7 mouse cellular contexts compared by ENCODE assay signal in the genomic region with DNA sequence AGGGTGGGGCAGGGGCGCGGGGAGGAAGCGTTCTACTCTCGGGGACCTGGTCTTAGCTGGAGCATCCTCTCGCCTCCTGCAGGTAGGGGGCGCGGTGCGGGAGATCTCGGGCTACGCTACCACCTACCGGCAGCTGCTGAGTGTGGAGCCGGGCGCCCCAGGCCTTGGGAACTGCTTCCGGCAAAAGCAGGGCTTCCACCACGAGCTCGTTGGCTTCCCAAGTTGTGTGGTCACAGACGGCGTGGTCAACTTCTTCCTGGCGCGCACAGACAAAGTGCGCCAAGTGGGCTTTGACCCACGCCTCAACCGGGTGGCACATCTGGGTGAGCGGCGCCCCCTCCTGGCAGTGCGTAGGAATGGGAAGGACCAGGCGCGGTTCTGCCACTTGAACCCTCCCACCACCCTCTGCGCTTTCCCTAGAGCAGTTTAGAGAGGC. TPM values are rescaled to one million over a fixed set of nuclear protein-coding genes. Genes with fewer than 3 reads are reported as not detected.
A peak's percentile ranks its signal among the peaks of the same experiment; 100 is the strongest.
DNase-seq lines count a peak whose midpoint lies in the region; ATAC-seq and TF ChIP-seq lines count a peak whose summit lies in the region.

No protein-coding gene starts in this region.

- H3K4me3 ChIP-seq in bone marrow macrophage, adult 2 months (ENCODE audit: insufficient read depth, low read length), result no peak overlapping the region
- H3K4me3 ChIP-seq in forebrain, embryonic 14.5 days (ENCODE audit: low read depth, low read length), result peak overlapping the region; percentile 19
- H3K4me3 ChIP-seq in hindbrain, embryonic 13.5 days, result peak overlapping the region; percentile 20
- H3K4me3 ChIP-seq in limb, embryonic 13.5 days, result peak overlapping the region; percentile 42
- H3K4me3 ChIP-seq in midbrain, embryonic 14.5 days (replicated peaks; ENCODE audit: low read depth, low read length), result peak overlapping the region; percentile 22; the same call in 1 of the 2 replicates

- peaks cover 7% of the 10 kb centered on the region for H3K4me1 ChIP-seq in bone marrow macrophage, adult 2 months (ENCODE audit: control insufficient read depth, insufficient read depth, low read length)
- no peaks in the 10 kb centered on the region; the same call in 1 of the 2 replicates for H3K4me1 ChIP-seq in forebrain, embryonic 14.5 days (ENCODE audit: control insufficient read depth, insufficient read depth, low read length)
- peaks cover 34% of the 10 kb centered on the region for H3K4me1 ChIP-seq in hindbrain, embryonic 13.5 days (replicated peaks)
- peaks cover 23% of the 10 kb centered on the region for H3K4me1 ChIP-seq in limb, embryonic 13.5 days
- peaks cover 20% of the 10 kb centered on the region for H3K4me1 ChIP-seq in midbrain, embryonic 14.5 days (ENCODE audit: control insufficient read depth, insufficient read depth, low read length)

- WGBS in forebrain, embryonic 14.5 days, result under 1% methylated on average over 29 of the region's 29 CpGs
- under 1% methylated on average over 29 of the region's 29 CpGs for WGBS in hindbrain, embryonic 13.5 days
- WGBS in limb, embryonic 13.5 days, result 1% methylated on average over 29 of the region's 29 CpGs
- 2% methylated on average over 29 of the region's 29 CpGs for WGBS in midbrain, embryonic 14.5 days

- no peak overlapping the region for H3K27ac ChIP-seq in bone marrow macrophage, adult 2 months (ENCODE audit: insufficient read depth, low read depth, low read length)
- H3K27ac ChIP-seq in forebrain, embryonic 14.5 days (ENCODE audit: low read depth, low read length), result no peak overlapping the region
- no peak overlapping the region for H3K27ac ChIP-seq in hindbrain, embryonic 13.5 days
- no peak overlapping the region for H3K27ac ChIP-seq in limb, embryonic 13.5 days
- no peak overlapping the region for H3K27ac ChIP-seq in midbrain, embryonic 14.5 days (replicated peaks; ENCODE audit: low read depth, low read length)

- TF ChIP-seq CTCF in bone marrow macrophage, adult 2 months (IDR thresholded peaks at IDR 0.05; ENCODE audit: low read depth, low read length), result peak; percentile 85

- ATAC-seq in forebrain, embryonic 14.5 days, result peak; percentile 74
- peak; percentile 34; the same call in 1 of the 2 replicates for ATAC-seq in hindbrain, embryonic 13.5 days (ENCODE audit: low FRiP score)
- peak; percentile 77 for ATAC-seq in limb, embryonic 13.5 days (ENCODE audit: low FRiP score, low read depth)
- ATAC-seq in midbrain, embryonic 14.5 days (ENCODE audit: low FRiP score, low TSS enrichment), result peak; percentile 28; the same call in 1 of the 2 replicates

- H3K27me3 ChIP-seq in forebrain, embryonic 14.5 days (replicated peaks; ENCODE audit: control insufficient read depth, insufficient read depth, low read length), result peaks cover 57% of the 10 kb centered on the region
- H3K27me3 ChIP-seq in hindbrain, embryonic 13.5 days, result peaks cover 93% of the 10 kb centered on the region
- peaks cover 64% of the 10 kb centered on the region for H3K27me3 ChIP-seq in limb, embryonic 13.5 days
- H3K27me3 ChIP-seq in midbrain, embryonic 14.5 days (ENCODE audit: control insufficient read depth, insufficient read depth, low read length), result peaks cover 61% of the 10 kb centered on the region

- no peaks in the 10 kb centered on the region for H3K9me3 ChIP-seq in forebrain, embryonic 14.5 days (replicated peaks; ENCODE audit: control insufficient read depth, low read length)
- no peaks in the 10 kb centered on the region for H3K9me3 ChIP-seq in hindbrain, embryonic 13.5 days
- no peaks in the 10 kb centered on the region for H3K9me3 ChIP-seq in limb, embryonic 13.5 days
- H3K9me3 ChIP-seq in midbrain, embryonic 14.5 days (ENCODE audit: control insufficient read depth, low read length), result no peaks in the 10 kb centered on the region

- peak overlapping the region; percentile 44 for H3K4me2 ChIP-seq in forebrain, embryonic 14.5 days (ENCODE audit: low read length)
- peak overlapping the region; percentile 42 for H3K4me2 ChIP-seq in hindbrain, embryonic 13.5 days
- peak overlapping the region; percentile 68 for H3K4me2 ChIP-seq in limb, embryonic 13.5 days (replicated peaks)
- H3K4me2 ChIP-seq in midbrain, embryonic 14.5 days (ENCODE audit: low read length), result peak overlapping the region; percentile 47

- H3K9ac ChIP-seq in forebrain, embryonic 14.5 days (ENCODE audit: low read length), result 0 out of 2 replicates have a peak overlapping the region, but pooled peaks have one; percentile 9
- H3K9ac ChIP-seq in hindbrain, embryonic 13.5 days, result peak overlapping the region; percentile 35; the same call in 1 of the 2 replicates
- H3K9ac ChIP-seq in limb, embryonic 13.5 days, result peak overlapping the region; percentile 10; the same call in 1 of the 2 replicates
- H3K9ac ChIP-seq in midbrain, embryonic 14.5 days (replicated peaks; ENCODE audit: low read length), result no peak overlapping the region

- DNase-seq in Muller cell, postnatal 12 days (ENCODE audit: inconsistent ontology term), result peak; percentile 83
- DNase-seq in forebrain, embryonic 14.5 days (ENCODE audit: low spot score), result peak; percentile 60
- peak; percentile 80 for DNase-seq in midbrain, embryonic 14.5 days
- peak; percentile 76 to 79 for DNase-seq in spleen, postnatal 36 days (ENCODE audit: low spot score in 2 of 2)

- no peak for TF ChIP-seq POLR2A in bone marrow macrophage, adult 2 months (IDR thresholded peaks at IDR 0.05; ENCODE audit: borderline replicate concordance, low read depth, low read length)

- H3K36me3 ChIP-seq in forebrain, embryonic 14.5 days (ENCODE audit: control insufficient read depth, insufficient read depth, low read length), result peaks cover 8% of the 10 kb centered on the region; the same call in 1 of the 2 replicates
- H3K36me3 ChIP-seq in hindbrain, embryonic 13.5 days, result peaks cover 37% of the 10 kb centered on the region
- no peaks in the 10 kb centered on the region for H3K36me3 ChIP-seq in limb, embryonic 13.5 days
- H3K36me3 ChIP-seq in midbrain, embryonic 14.5 days (ENCODE audit: control insufficient read depth, insufficient read depth, low read length), result peaks cover 18% of the 10 kb centered on the region; the same call in 1 of the 2 replicates

RNA-seq across cellular contexts. Expression of gene B4galnt1, which starts 5.8 kb away (rescaled TPM):
- polyA plus RNA-seq in bone marrow macrophage, adult 2 months (2012; ENCODE audit: insufficient read depth, insufficient read length, missing spikeins), result 42.2 and 50.6 TPM in 2 replicates
- 30.7 and 46.8 TPM in 2 replicates for polyA plus RNA-seq in forebrain, embryonic 14.5 days (2014; fragmentation: Nextera tagmentation; extraction: Ambion mirVana)
- polyA plus RNA-seq in hindbrain, embryonic 13.5 days (2015; fragmentation: Nextera tagmentation; extraction: Ambion mirVana), result 40.6 and 42.3 TPM in 2 replicates
- 6.2 and 6.9 TPM in 2 replicates for polyA plus RNA-seq in limb, embryonic 13.5 days (2015; fragmentation: Nextera tagmentation; extraction: Ambion mirVana)
- polyA plus RNA-seq in midbrain, embryonic 14.5 days (2014; fragmentation: Nextera tagmentation; extraction: Ambion mirVana), result 66.8 and 74.1 TPM in 2 replicates

RNA-seq across cellular contexts. Expression of gene Slc26a10, which starts 9.6 kb away (rescaled TPM):
- polyA plus RNA-seq in bone marrow macrophage, adult 2 months (2012; ENCODE audit: insufficient read depth, insufficient read length, missing spikeins), result not detected in 2 replicates
- 0.69 and 0.95 TPM in 2 replicates for polyA plus RNA-seq in forebrain, embryonic 14.5 days (2014; fragmentation: Nextera tagmentation; extraction: Ambion mirVana)
- polyA plus RNA-seq in hindbrain, embryonic 13.5 days (2015; fragmentation: Nextera tagmentation; extraction: Ambion mirVana), result 1.0 and 1.1 TPM in 2 replicates
- 1.4 and 1.6 TPM in 2 replicates for polyA plus RNA-seq in limb, embryonic 13.5 days (2015; fragmentation: Nextera tagmentation; extraction: Ambion mirVana)
- polyA plus RNA-seq in midbrain, embryonic 14.5 days (2014; fragmentation: Nextera tagmentation; extraction: Ambion mirVana), result 0.58 and 0.66 TPM in 2 replicates

RNA-seq across cellular contexts. Expression of gene Arhgef25, which starts 19.0 kb away (rescaled TPM):
- 1.3 TPM in 1 of 2 replicates, not detected in the other for polyA plus RNA-seq in bone marrow macrophage, adult 2 months (2012; ENCODE audit: insufficient read depth, insufficient read length, missing spikeins)
- polyA plus RNA-seq in forebrain, embryonic 14.5 days (2014; fragmentation: Nextera tagmentation; extraction: Ambion mirVana), result 21.4 and 22.9 TPM in 2 replicates
- polyA plus RNA-seq in hindbrain, embryonic 13.5 days (2015; fragmentation: Nextera tagmentation; extraction: Ambion mirVana), result 28.4 and 30.7 TPM in 2 replicates
- 108 and 111 TPM in 2 replicates for polyA plus RNA-seq in limb, embryonic 13.5 days (2015; fragmentation: Nextera tagmentation; extraction: Ambion mirVana)
- 19.0 and 19.6 TPM in 2 replicates for polyA plus RNA-seq in midbrain, embryonic 14.5 days (2014; fragmentation: Nextera tagmentation; extraction: Ambion mirVana)

RNA-seq across cellular contexts. Expression of gene Dtx3, which starts 24.7 kb away (rescaled TPM):
- polyA plus RNA-seq in bone marrow macrophage, adult 2 months (2012; ENCODE audit: insufficient read depth, insufficient read length, missing spikeins), result 60.1 and 68.7 TPM in 2 replicates
- polyA plus RNA-seq in forebrain, embryonic 14.5 days (2014; fragmentation: Nextera tagmentation; extraction: Ambion mirVana), result 148 and 187 TPM in 2 replicates
- polyA plus RNA-seq in hindbrain, embryonic 13.5 days (2015; fragmentation: Nextera tagmentation; extraction: Ambion mirVana), result 211 and 221 TPM in 2 replicates
- polyA plus RNA-seq in limb, embryonic 13.5 days (2015; fragmentation: Nextera tagmentation; extraction: Ambion mirVana), result 169 and 173 TPM in 2 replicates
- 219 and 244 TPM in 2 replicates for polyA plus RNA-seq in midbrain, embryonic 14.5 days (2014; fragmentation: Nextera tagmentation; extraction: Ambion mirVana)

RNA-seq across cellular contexts. Expression of gene Pip4k2c, which starts 40.5 kb away (rescaled TPM):
- 34.5 and 35.0 TPM in 2 replicates for polyA plus RNA-seq in bone marrow macrophage, adult 2 months (2012; ENCODE audit: insufficient read depth, insufficient read length, missing spikeins)
- polyA plus RNA-seq in forebrain, embryonic 14.5 days (2014; fragmentation: Nextera tagmentation; extraction: Ambion mirVana), result 15.3 and 17.4 TPM in 2 replicates
- 20.0 and 22.1 TPM in 2 replicates for polyA plus RNA-seq in hindbrain, embryonic 13.5 days (2015; fragmentation: Nextera tagmentation; extraction: Ambion mirVana)
- 27.6 and 29.1 TPM in 2 replicates for polyA plus RNA-seq in limb, embryonic 13.5 days (2015; fragmentation: Nextera tagmentation; extraction: Ambion mirVana)
- polyA plus RNA-seq in midbrain, embryonic 14.5 days (2014; fragmentation: Nextera tagmentation; extraction: Ambion mirVana), result 12.5 and 14.6 TPM in 2 replicates
